In genomic region chr9:64122601-64123000, GRCm38 (mm10) we compare ENCODE assay signal across 38 mouse cellular contexts. TPM values are rescaled to one million over a fixed set of nuclear protein-coding genes. Genes with fewer than 3 reads are reported as not detected.
"Had no signal": no experiment of that assay in that cellular context is flagged by ENCODE, and none has a peak within 500 bp of the region (broad histone marks: within the 10 kb centered on the region; RNA-seq: fewer than 3 reads in every experiment).

No protein-coding gene starts in this region.

- DNase-seq: gastrocnemius, adult 2 months; gastrocnemius, postnatal 10 days; gastrocnemius, postnatal 25 days; heart, adult 18-20 months; heart, postnatal 10 days; heart, postnatal 4 days; kidney, adult 2 months; kidney, adult 9 months; kidney, postnatal 14 days; kidney, postnatal 36 days; layer of hippocampus, adult 9-11 months; layer of hippocampus, postnatal 36 days; left cerebral cortex, postnatal 4 days had no signal

- H3K4me1 ChIP-seq: hindbrain, embryonic 12.5 days; intestine, embryonic 15.5 days had no signal

- H3K4me3 ChIP-seq: gastrocnemius, adult 2 months; heart, embryonic 10.5 days; heart, embryonic 12.5 days; hindbrain, embryonic 10.5 days; hindbrain, embryonic 12.5 days; intestine, embryonic 15.5 days; kidney, embryonic 15.5 days; limb, embryonic 13.5 days; limb, embryonic 15.5 days; liver, embryonic 12.5 days had no signal

- H3K36me3 ChIP-seq: heart, embryonic 10.5 days; heart, embryonic 12.5 days; hindbrain, embryonic 10.5 days; hindbrain, embryonic 12.5 days; intestine, embryonic 15.5 days; kidney, embryonic 15.5 days; limb, embryonic 13.5 days; limb, embryonic 15.5 days; liver, embryonic 12.5 days had no signal

- H3K9ac ChIP-seq: heart, embryonic 12.5 days; hindbrain, embryonic 12.5 days; hindbrain, embryonic 14.5 days; intestine, embryonic 15.5 days; kidney, embryonic 15.5 days; limb, embryonic 13.5 days; limb, embryonic 15.5 days; liver, embryonic 12.5 days; liver, embryonic 14.5 days had no signal

- H3K9me3 ChIP-seq: heart, embryonic 10.5 days; hindbrain, embryonic 10.5 days; hindbrain, embryonic 12.5 days; intestine, embryonic 15.5 days; kidney, embryonic 15.5 days; limb, embryonic 13.5 days; limb, embryonic 15.5 days; liver, embryonic 12.5 days had no signal

- ATAC-seq: hindbrain, embryonic 16.5 days; inflammation-experienced regulatory T-cells, adult 6 months; intestine, embryonic 15.5 days; intestine, postnatal 0 days; liver, embryonic 12.5 days had no signal

- H3K27me3 ChIP-seq: heart, embryonic 12.5 days; hindbrain, embryonic 12.5 days; intestine, embryonic 15.5 days; kidney, embryonic 15.5 days; limb, embryonic 13.5 days; limb, embryonic 15.5 days had no signal

- H3K27ac ChIP-seq: gastrocnemius, adult 2 months; heart, embryonic 10.5 days; hindbrain, embryonic 10.5 days; hindbrain, embryonic 12.5 days; hindbrain, embryonic 14.5 days; intestine, embryonic 15.5 days; kidney, embryonic 15.5 days; kidney, postnatal 0 days; limb, embryonic 13.5 days; limb, embryonic 15.5 days; liver, embryonic 12.5 days; liver, embryonic 14.5 days had no signal

- H3K4me2 ChIP-seq: heart, embryonic 12.5 days; hindbrain, embryonic 12.5 days; hindbrain, embryonic 14.5 days; intestine, embryonic 15.5 days; kidney, embryonic 15.5 days; limb, embryonic 13.5 days; limb, embryonic 15.5 days; liver, embryonic 12.5 days had no signal

RNA-seq across cellular contexts. Expression of gene Lctl, which starts 5.7 kb away (rescaled TPM):
- total RNA-seq: heart, adult 18-20 months; heart, postnatal 25 days; layer of hippocampus, adult 18-20 months; layer of hippocampus, postnatal 14 days; layer of hippocampus, postnatal 36 days; left cerebral cortex, adult 18-20 months; left cerebral cortex, postnatal 10 days; left cerebral cortex, postnatal 25 days; left cerebral cortex, postnatal 4 days; liver, adult 2 months had no signal
- polyA plus RNA-seq: heart, embryonic 10.5 days; heart, embryonic 12.5 days; heart, embryonic 14.5 days; heart, embryonic 16.5 days; hindbrain, embryonic 10.5 days; hindbrain, embryonic 12.5 days; hindbrain, embryonic 14.5 days; hindbrain, embryonic 16.5 days; inflammation-experienced regulatory T-cells, adult 6 months; limb, embryonic 11.5 days; limb, embryonic 13.5 days; liver, adult 2 months; liver, embryonic 12.5 days had no signal
